Mouse (Mus musculus) limb, embryonic 13.5 days (tissue): ENCODE measurements around the gene Kcna2. TPM values are rescaled to one million over a fixed set of nuclear protein-coding genes. Genes with fewer than 3 reads are reported as not detected.

ENCODE experiments used
- ATAC-seq: fragments of 200-750 bp; cut with Nextera tagmentation; 2 replicates; pipeline ENCODE4 v1.8.0; 2017; ENCODE audit warnings: low read depth, moderate number of reproducible peaks, moderate TSS enrichment; ENCODE audit not compliant: low FRiP score
- H3K27ac ChIP-seq: fragments of 300-500 bp; sonication (generic); 2 replicates; pipeline ENCODE4 v1.5.1; 2015; ENCODE audit warnings: inconsistent platforms, mild to moderate bottlenecking, moderate library complexity
- H3K27me3 ChIP-seq: fragments of 300-500 bp; sonication (generic); 2 replicates; pipeline ENCODE4 v1.6.1; 2015; ENCODE audit warnings: mild to moderate bottlenecking, inconsistent platforms
- H3K36me3 ChIP-seq: fragments of 300-500 bp; sonication (generic); 2 replicates; pipeline ENCODE4 v1.6.1; 2015; ENCODE audit warnings: inconsistent platforms, mild to moderate bottlenecking, moderate library complexity
- H3K4me1 ChIP-seq: fragments of 300-500 bp; sonication (generic); 2 replicates; pipeline ENCODE4 v1.6.1; 2015; ENCODE audit warnings: inconsistent platforms
- H3K4me2 ChIP-seq: fragments of 300-500 bp; sonication (generic); replicated peaks from 2 replicates; pipeline ENCODE4 v1.6.1; 2015; ENCODE audit warnings: inconsistent platforms, mild to moderate bottlenecking, moderate library complexity
- H3K4me3 ChIP-seq: fragments of 300-500 bp; sonication (generic); 2 replicates; pipeline ENCODE4 v1.5.1; 2015; ENCODE audit warnings: moderate library complexity, mild to moderate bottlenecking, inconsistent platforms
- H3K9ac ChIP-seq: fragments of 300-500 bp; sonication (generic); 2 replicates; pipeline ENCODE4 v1.6.1; 2015; ENCODE audit warnings: mild to moderate bottlenecking, inconsistent platforms
- H3K9me3 ChIP-seq: fragments of 300-500 bp; sonication (generic); 2 replicates; pipeline ENCODE4 v1.6.1; 2016; ENCODE audit warnings: inconsistent platforms
- WGBS: fragments of 180-500 bp; shearing (Covaris S2); methylation state at CpG from one replicate; pipeline ENCODE4 v1.1.7; 2015; 5-methylcytosine and 5-hydroxymethylcytosine counted together
- polyA plus RNA-seq: library from polyadenylated mRNA; unstranded; fragments of >200 nt; fragmentation: Nextera tagmentation; extraction: Ambion mirVana; gene quantifications from 2 replicates; pipeline ENCODE4 v1.2.1, GENCODE M21; 2015

The Kcna2 gene
- polyA plus RNA-seq, 1 experiment from 2014 or later: 0.10 TPM

DNA sequence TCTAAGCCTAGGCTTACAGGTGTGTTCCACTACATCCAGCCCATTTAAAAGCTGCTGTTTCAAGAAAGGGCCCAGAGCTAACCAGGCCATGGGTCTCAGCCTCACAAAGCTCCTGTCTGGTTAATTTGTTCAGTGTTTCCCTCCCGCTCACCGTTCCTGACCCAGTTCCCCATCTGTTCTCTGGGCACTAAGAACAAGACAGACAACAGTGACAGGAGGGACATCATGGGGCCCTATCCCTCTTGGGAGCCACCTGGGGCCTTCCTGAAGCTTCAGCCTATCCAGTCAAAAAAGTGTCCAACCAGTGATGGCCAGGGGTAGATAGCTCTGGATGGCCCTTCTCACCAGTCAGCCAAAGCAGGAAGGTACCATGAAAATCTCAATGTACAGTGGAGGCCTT, 61.8 kb downstream of the Kcna2 start:
- Histone ChIP-seq H3K4me3 (no peak overlapping the region), H3K4me1 (peaks cover 5% of the 10 kb centered on the region; the same call in 1 of the 2 replicates), H3K9ac (no peak overlapping the region), H3K27me3 (peaks cover 30% of the 10 kb centered on the region), H3K4me2 (no peak overlapping the region), H3K27ac (no peak overlapping the region), H3K9me3 (no peaks in the 10 kb centered on the region), H3K36me3 (no peaks in the 10 kb centered on the region)
- WGBS: 90% methylated on average over 2 of the region's 2 CpGs
- no peak for ATAC-seq

Other genes starting within 250 kb of the Kcna2 start
- gene Kcna3, start 65.0 kb upstream of the Kcna2 start, polyA plus RNA-seq: 1.6 TPM in 2 replicates
- not detected in 2 replicates for gene Kcna10, start 81.9 kb downstream of the Kcna2 start, polyA plus RNA-seq
- 0.41 TPM in 1 of 2 replicates, not detected in the other for gene Cym, start 120.6 kb downstream of the Kcna2 start, polyA plus RNA-seq
- not detected in 2 replicates for gene A630076J17Rik, start 129.5 kb downstream of the Kcna2 start, polyA plus RNA-seq
- gene Prok1, start 138.6 kb downstream of the Kcna2 start, polyA plus RNA-seq: 0.08 TPM in 2 replicates
- gene Lamtor5, start 177.7 kb downstream of the Kcna2 start, polyA plus RNA-seq: 184 and 190 TPM in 2 replicates
- 10.6 and 11.0 TPM in 2 replicates for gene Slc16a4, start 190.1 kb downstream of the Kcna2 start, polyA plus RNA-seq
- gene Rbm15, start 232.5 kb downstream of the Kcna2 start, polyA plus RNA-seq: 16.5 and 16.8 TPM in 2 replicates